Mouse (Mus musculus) limb, embryonic 11.5 days (tissue): ENCODE measurements around the gene Sapcd2. TPM values are rescaled to one million over a fixed set of nuclear protein-coding genes. Genes with fewer than 3 reads are reported as not detected.
A peak's percentile ranks its signal among the peaks of the same experiment; 100 is the strongest.

ENCODE experiments used
- ATAC-seq: fragments of 200-750 bp; cut with Nextera tagmentation; 2 replicates; pipeline ENCODE4 v1.8.0; 2017; ENCODE audit warnings: low read depth; ENCODE audit not compliant: insufficient number of reproducible peaks, low FRiP score, low TSS enrichment
- DNase-seq: peaks from one replicate; pipeline ENCODE4 v3.0.0-alpha.2; 2015; ENCODE audit warnings: low spot score
- H3K27ac ChIP-seq: fragments of 300-500 bp; sonication (generic); replicated peaks from 2 replicates; pipeline ENCODE4 v1.5.1; 2014; ENCODE audit warnings: low read depth, mild to moderate bottlenecking, low read length
- H3K27me3 ChIP-seq: fragments of 300-500 bp; sonication (generic); 2 replicates; pipeline ENCODE4 v1.6.1; 2014; ENCODE audit warnings: mild to moderate bottlenecking, low read length, mixed read lengths; ENCODE audit not compliant: control insufficient read depth, insufficient read depth
- H3K36me3 ChIP-seq: fragments of 300-500 bp; sonication (generic); 2 replicates; pipeline ENCODE4 v1.6.1; 2014; ENCODE audit warnings: mild to moderate bottlenecking, low read length, moderate library complexity, mixed read lengths; ENCODE audit not compliant: control insufficient read depth, insufficient read depth
- H3K4me1 ChIP-seq: fragments of 300-500 bp; sonication (generic); 2 replicates; pipeline ENCODE4 v1.6.1; 2014; ENCODE audit warnings: low read length, mixed read lengths; ENCODE audit not compliant: control insufficient read depth, insufficient read depth
- H3K4me2 ChIP-seq: fragments of 300-500 bp; sonication (generic); 2 replicates; pipeline ENCODE4 v1.6.1; 2014; ENCODE audit warnings: low read depth, mild to moderate bottlenecking, moderate library complexity; ENCODE audit not compliant: severe bottlenecking
- H3K4me3 ChIP-seq: fragments of 300-500 bp; sonication (generic); 2 replicates; pipeline ENCODE4 v1.5.1; 2014; ENCODE audit warnings: low read depth, low read length
- H3K9ac ChIP-seq: fragments of 300-500 bp; sonication (generic); 2 replicates; pipeline ENCODE4 v1.6.1; 2014; ENCODE audit warnings: mild to moderate bottlenecking, low read length
- H3K9me3 ChIP-seq: fragments of 300-500 bp; sonication (generic); 2 replicates; pipeline ENCODE4 v1.6.1; 2016; ENCODE audit warnings: low read length; ENCODE audit not compliant: control insufficient read depth
- WGBS: fragments of 180-500 bp; shearing (Covaris S2); extraction: QIAGEN DNeasy Blood & Tissue Kit; methylation state at CpG from one replicate; pipeline ENCODE4 v1.1.7; 2014; 5-methylcytosine and 5-hydroxymethylcytosine counted together
- polyA plus RNA-seq: library from polyadenylated mRNA; unstranded; fragments of >200 nt; fragmentation: Nextera tagmentation; extraction: Ambion mirVana; gene quantifications from 2 replicates; pipeline ENCODE4 v1.2.1, GENCODE M21; 2014

Gene Sapcd2
- polyA plus RNA-seq, 1 experiment from 2014 or later = 69.4 TPM

DNA sequence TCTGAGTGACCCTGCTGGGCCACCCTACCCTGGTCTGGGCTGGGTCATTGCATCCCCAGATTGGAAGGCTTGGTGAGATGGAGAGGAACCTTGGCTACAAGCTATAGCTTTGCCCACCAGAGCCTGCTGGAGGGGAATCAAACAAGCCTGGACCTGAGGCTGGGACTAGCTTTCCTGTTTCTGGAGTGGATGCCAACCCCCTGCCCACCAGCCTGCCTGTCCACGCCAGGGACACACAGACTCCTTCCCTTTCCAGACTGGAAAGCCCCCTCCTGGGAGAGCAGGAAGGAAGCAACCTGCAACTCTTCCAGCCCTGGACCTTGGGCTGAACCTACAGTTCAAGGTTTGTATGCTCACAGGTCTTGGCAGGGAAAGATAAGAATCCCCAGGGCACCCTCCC is 51.5 kb downstream of the Sapcd2 start:
- no peak overlapping the region for H3K4me3 ChIP-seq
- no peaks in the 10 kb centered on the region for H3K36me3 ChIP-seq
- DNase-seq (no peak), ATAC-seq (no peak)
- H3K4me1 ChIP-seq = no peaks in the 10 kb centered on the region
- H3K27ac ChIP-seq = no peak overlapping the region
- H3K27me3 ChIP-seq = peaks cover 26% of the 10 kb centered on the region
- 59% methylated on average over 1 of the region's 1 CpGs for WGBS
- H3K4me2 ChIP-seq = no peak overlapping the region
- H3K9ac ChIP-seq = no peak overlapping the region
- no peaks in the 10 kb centered on the region for H3K9me3 ChIP-seq

DNA sequence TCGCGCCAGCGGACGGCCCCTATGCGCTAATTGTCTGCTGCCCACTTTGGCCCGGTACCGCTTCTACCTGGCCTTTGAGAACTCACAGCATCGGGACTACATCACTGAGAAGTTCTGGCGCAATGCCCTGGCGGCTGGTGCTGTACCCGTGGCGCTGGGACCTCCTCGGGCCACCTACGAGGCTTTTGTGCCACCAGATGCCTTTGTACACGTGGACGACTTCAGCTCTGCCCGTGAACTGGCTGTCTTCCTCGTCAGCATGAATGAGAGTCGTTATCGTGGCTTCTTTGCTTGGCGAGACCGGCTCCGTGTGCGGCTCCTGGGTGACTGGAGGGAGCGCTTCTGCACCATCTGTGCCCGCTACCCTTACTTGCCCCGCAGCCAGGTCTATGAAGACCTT is 53.4 kb downstream of the Sapcd2 start:
- no peak overlapping the region for H3K9ac ChIP-seq
- ATAC-seq = no peak
- 55% methylated on average over 27 of the region's 27 CpGs for WGBS

DNA sequence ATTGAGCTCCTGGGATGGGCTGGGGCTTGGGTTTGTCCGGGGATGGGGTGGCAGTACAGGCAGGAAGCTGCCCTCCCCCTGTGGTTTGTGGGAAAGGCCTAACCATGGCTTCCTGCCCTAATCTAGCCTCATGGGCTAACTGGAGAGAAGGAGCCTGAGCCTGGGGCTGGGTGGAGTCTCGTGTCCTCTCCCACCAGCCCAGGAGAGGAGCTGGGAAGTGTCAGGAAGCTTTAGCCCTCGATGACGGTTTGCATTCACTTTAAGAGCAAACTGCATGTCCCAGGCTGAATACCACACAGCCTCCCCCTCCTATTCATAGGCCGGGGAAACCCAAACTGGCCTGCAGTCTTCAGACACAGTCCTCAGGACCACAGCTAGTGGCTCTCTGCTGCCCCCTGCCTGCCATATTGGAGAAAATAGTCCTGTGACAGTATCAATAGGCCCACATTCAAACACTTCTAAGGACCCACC is 54.6 kb downstream of the Sapcd2 start:
- DNase-seq = peak; percentile 83
- ATAC-seq = no peak
- no peak overlapping the region for H3K4me3 ChIP-seq
- H3K9me3 ChIP-seq = no peaks in the 10 kb centered on the region
- 0 out of 2 replicates have a peak, but pooled peaks cover 3% of the 10 kb centered on the region for H3K4me1 ChIP-seq
- H3K4me2 ChIP-seq = no peak overlapping the region
- H3K36me3 ChIP-seq = no peaks in the 10 kb centered on the region
- no peak overlapping the region for H3K27ac ChIP-seq
- 33% methylated on average over 5 of the region's 5 CpGs for WGBS
- no peak overlapping the region for H3K9ac ChIP-seq
- H3K27me3 ChIP-seq = peaks cover 31% of the 10 kb centered on the region

More for the DNA sequence above, 53.4 kb downstream of the Sapcd2 start:
- DNase-seq = no peak
- no peak overlapping the region for H3K4me2 ChIP-seq
- H3K9me3 ChIP-seq = no peaks in the 10 kb centered on the region
- no peaks in the 10 kb centered on the region for H3K36me3 ChIP-seq
- no peak overlapping the region for H3K4me3 ChIP-seq
- no peak overlapping the region for H3K27ac ChIP-seq
- H3K27me3 ChIP-seq = peaks cover 31% of the 10 kb centered on the region
- 0 out of 2 replicates have a peak, but pooled peaks cover 3% of the 10 kb centered on the region for H3K4me1 ChIP-seq

DNA sequence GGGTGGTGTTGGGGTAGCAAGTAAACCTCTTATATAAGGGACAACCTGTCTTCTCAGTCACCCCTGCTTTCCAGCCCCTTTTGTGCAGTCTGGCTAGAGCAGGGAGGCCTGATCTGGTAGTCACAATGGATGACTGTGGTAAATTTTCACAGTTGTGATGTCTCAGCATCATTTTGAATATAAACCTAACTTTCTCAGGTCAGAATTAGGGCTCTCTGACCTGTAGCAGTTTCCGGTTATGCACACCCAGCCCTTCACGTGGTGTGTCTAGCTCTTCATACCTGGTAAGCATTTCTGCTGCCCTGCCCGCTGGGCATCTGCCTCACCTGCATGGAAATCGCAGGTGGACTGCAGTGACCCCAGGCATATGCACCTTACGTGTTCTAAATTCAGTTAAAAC is 55.1 kb downstream of the Sapcd2 start:
- H3K36me3 ChIP-seq = no peaks in the 10 kb centered on the region
- 93% methylated on average over 5 of the region's 5 CpGs for WGBS
- peaks cover 31% of the 10 kb centered on the region for H3K27me3 ChIP-seq
- H3K9me3 ChIP-seq = no peaks in the 10 kb centered on the region
- H3K4me1 ChIP-seq = 0 out of 2 replicates have a peak, but pooled peaks cover 3% of the 10 kb centered on the region
- no peak for ATAC-seq
- H3K9ac ChIP-seq = no peak overlapping the region
- no peak overlapping the region for H3K27ac ChIP-seq
- H3K4me3 ChIP-seq = no peak overlapping the region
- no peak for DNase-seq
- no peak overlapping the region for H3K4me2 ChIP-seq

Other genes with a start within 250 kb of the Sapcd2 start
- gene Nrarp, start 191.6 kb upstream of the Sapcd2 start, polyA plus RNA-seq = 8.8 and 10.0 TPM in 2 replicates
- gene Tor4a, start 175.4 kb upstream of the Sapcd2 start, polyA plus RNA-seq = 3.1 and 3.7 TPM in 2 replicates
- 103 and 106 TPM in 2 replicates for gene Nelfb, start 160.8 kb upstream of the Sapcd2 start, polyA plus RNA-seq
- gene Stpg3, start 157.7 kb upstream of the Sapcd2 start, polyA plus RNA-seq = 0.19 TPM in 1 of 2 replicates, not detected in the other
- gene Fam166a, start 153.6 kb upstream of the Sapcd2 start, polyA plus RNA-seq = not detected in 2 replicates
- 526 and 567 TPM in 2 replicates for gene Tubb4b, start 147.6 kb upstream of the Sapcd2 start, polyA plus RNA-seq
- gene Slc34a3, start 138.0 kb upstream of the Sapcd2 start, polyA plus RNA-seq = not detected in 2 replicates
- not detected in 2 replicates for gene Rnf224, start 135.5 kb upstream of the Sapcd2 start, polyA plus RNA-seq
- 6.5 and 8.8 TPM in 2 replicates for gene Rnf208, start 130.1 kb upstream of the Sapcd2 start, polyA plus RNA-seq
- gene Cysrt1, start 129.9 kb upstream of the Sapcd2 start, polyA plus RNA-seq = not detected in 2 replicates
- gene AL732309.1, start 125.5 kb upstream of the Sapcd2 start, polyA plus RNA-seq = 4.0 and 6.6 TPM in 2 replicates
- 11.1 and 14.6 TPM in 2 replicates for gene Tmem203, start 116.9 kb upstream of the Sapcd2 start, polyA plus RNA-seq
- gene Tprn, start 109.7 kb upstream of the Sapcd2 start, polyA plus RNA-seq = 5.6 and 5.7 TPM in 2 replicates
- 237 and 242 TPM in 2 replicates for gene Ssna1, start 99.9 kb upstream of the Sapcd2 start, polyA plus RNA-seq
- gene Anapc2, start 99.8 kb upstream of the Sapcd2 start, polyA plus RNA-seq = 118 and 120 TPM in 2 replicates
- gene Tmem210, start 84.2 kb upstream of the Sapcd2 start, polyA plus RNA-seq = not detected in 2 replicates
- gene Lrrc26, start 82.4 kb upstream of the Sapcd2 start, polyA plus RNA-seq = not detected in 2 replicates
- gene Grin1, start 53.1 kb upstream of the Sapcd2 start, polyA plus RNA-seq = 0.60 and 1.4 TPM in 2 replicates
- gene Man1b1, start 40.0 kb upstream of the Sapcd2 start, polyA plus RNA-seq = 81.9 and 97.6 TPM in 2 replicates
- gene Dpp7, start 16.0 kb upstream of the Sapcd2 start, polyA plus RNA-seq = 16.6 and 18.8 TPM in 2 replicates
- gene Uap1l1, start 6.6 kb upstream of the Sapcd2 start, polyA plus RNA-seq = 8.9 and 9.1 TPM in 2 replicates
- not detected in 2 replicates for gene Entpd2, start 23.6 kb downstream of the Sapcd2 start, polyA plus RNA-seq
- gene Npdc1, start 27.0 kb downstream of the Sapcd2 start, polyA plus RNA-seq = 6.1 and 6.8 TPM in 2 replicates
- not detected in 2 replicates for gene Fut7, start 50.9 kb downstream of the Sapcd2 start, polyA plus RNA-seq
- gene Abca2, start 56.4 kb downstream of the Sapcd2 start, polyA plus RNA-seq = 3.1 and 3.8 TPM in 2 replicates
- gene Clic3, start 84.5 kb downstream of the Sapcd2 start, polyA plus RNA-seq = 0.81 TPM in 1 of 2 replicates, not detected in the other
- 15.0 and 18.1 TPM in 2 replicates for gene Paxx, start 88.8 kb downstream of the Sapcd2 start, polyA plus RNA-seq
- not detected in 2 replicates for gene Ptgds, start 97.7 kb downstream of the Sapcd2 start, polyA plus RNA-seq
- gene Lcn12, start 121.6 kb downstream of the Sapcd2 start, polyA plus RNA-seq = not detected in 2 replicates
- 68.0 and 72.3 TPM in 2 replicates for gene Fbxw5, start 128.4 kb downstream of the Sapcd2 start, polyA plus RNA-seq
- 5.6 and 5.8 TPM in 2 replicates for gene C8g, start 129.4 kb downstream of the Sapcd2 start, polyA plus RNA-seq
- 40.0 and 40.6 TPM in 2 replicates for gene Traf2, start 174.6 kb downstream of the Sapcd2 start, polyA plus RNA-seq
- 324 and 330 TPM in 2 replicates for gene Edf1, start 185.5 kb downstream of the Sapcd2 start, polyA plus RNA-seq
- gene Mamdc4, start 202.5 kb downstream of the Sapcd2 start, polyA plus RNA-seq = 3.1 and 7.0 TPM in 2 replicates
- 161 and 162 TPM in 2 replicates for gene Phpt1, start 202.9 kb downstream of the Sapcd2 start, polyA plus RNA-seq
- 0.04 TPM in 1 of 2 replicates, not detected in the other for gene Ajm1, start 209.4 kb downstream of the Sapcd2 start, polyA plus RNA-seq
- 59.3 and 65.6 TPM in 2 replicates for gene Rabl6, start 236.2 kb downstream of the Sapcd2 start, polyA plus RNA-seq
- gene Ccdc183, start 245.4 kb downstream of the Sapcd2 start, polyA plus RNA-seq = 0.15 and 0.16 TPM in 2 replicates
- gene Tmem141, start 249.7 kb downstream of the Sapcd2 start, polyA plus RNA-seq = 18.7 and 20.7 TPM in 2 replicates